Comparison of ENCODE assay signal across 8 mouse cellular contexts in genomic region chr8:84770100-84770953, GRCm38 (mm10). TPM values are rescaled to one million over a fixed set of nuclear protein-coding genes. Genes with fewer than 3 reads are reported as not detected.
DNase-seq lines count a peak whose midpoint lies in the region; ATAC-seq lines count a peak whose summit lies in the region.
"Had no signal": no experiment of that assay in that cellular context is flagged by ENCODE, and none has a peak within 500 bp of the region (broad histone marks: within the 10 kb centered on the region; RNA-seq: fewer than 3 reads in every experiment).

No protein-coding gene starts in this region.

- no peaks in the 10 kb centered on the region for H3K9me3 ChIP-seq in hindbrain, embryonic 14.5 days (ENCODE audit: control insufficient read depth, low read length)
- no peaks in the 10 kb centered on the region for H3K9me3 ChIP-seq in lung, embryonic 16.5 days (ENCODE audit: control insufficient read depth, low read length)
- H3K9me3 ChIP-seq in stomach, embryonic 16.5 days (replicated peaks; ENCODE audit: control insufficient read depth, low read length), result no peaks in the 10 kb centered on the region

- H3K27me3 ChIP-seq in hindbrain, embryonic 14.5 days (ENCODE audit: control insufficient read depth, insufficient read depth, low read length), result peaks cover 74% of the 10 kb centered on the region
- no peaks in the 10 kb centered on the region for H3K27me3 ChIP-seq in lung, embryonic 16.5 days (ENCODE audit: control insufficient read depth, insufficient read depth, low read depth, low read length)
- H3K27me3 ChIP-seq in stomach, embryonic 16.5 days (ENCODE audit: control insufficient read depth, insufficient read depth, low read length), result 0 out of 2 replicates have a peak, but pooled peaks cover 5% of the 10 kb centered on the region

- H3K4me3 ChIP-seq in hindbrain, embryonic 14.5 days (replicated peaks; ENCODE audit: low read length), result peak overlapping the region; percentile 27
- 0 out of 2 replicates have a peak overlapping the region, but pooled peaks have one; percentile 12 for H3K4me3 ChIP-seq in lung, embryonic 16.5 days (ENCODE audit: low read length)
- peak overlapping the region; percentile 31; the same call in 1 of the 2 replicates for H3K4me3 ChIP-seq in stomach, embryonic 16.5 days (replicated peaks; ENCODE audit: low read length)

- peak; percentile 77 to 85 for DNase-seq in lung, adult 18-20 months
- no peak for DNase-seq in lung, postnatal 14 days
- DNase-seq in hindbrain, embryonic 14.5 days (ENCODE audit: low spot score), result no peak
- DNase-seq in T-cell, adult 2 months (ENCODE audit: low spot score), result no peak
- no peak for DNase-seq in heart, postnatal 10 days

- intact Hi-C loops in heart, postnatal 10 days (cut with DNase I), result no loop called here

- ATAC-seq in hindbrain, embryonic 14.5 days (ENCODE audit: low FRiP score), result no peak
- peak; percentile 34 for ATAC-seq in lung, embryonic 16.5 days (ENCODE audit: low read depth)
- peak; percentile 43; the same call in 1 of the 2 replicates for ATAC-seq in stomach, embryonic 16.5 days (ENCODE audit: insufficient read depth, low FRiP score)

- peaks cover 21% of the 10 kb centered on the region for H3K4me1 ChIP-seq in hindbrain, embryonic 14.5 days (replicated peaks; ENCODE audit: control insufficient read depth, insufficient read depth, low read length)
- peaks cover 61% of the 10 kb centered on the region for H3K4me1 ChIP-seq in lung, embryonic 16.5 days (replicated peaks; ENCODE audit: control insufficient read depth, insufficient read depth, low read length)
- H3K4me1 ChIP-seq in stomach, embryonic 16.5 days (ENCODE audit: control insufficient read depth, insufficient read depth, low read length), result peaks cover 57% of the 10 kb centered on the region

- WGBS in hindbrain, embryonic 14.5 days, result 34% methylated on average over 12 of the region's 12 CpGs
- WGBS in lung, embryonic 16.5 days, result 41% methylated on average over 12 of the region's 12 CpGs
- WGBS in stomach, embryonic 16.5 days, result 42% methylated on average over 12 of the region's 12 CpGs

- H3K36me3 ChIP-seq in hindbrain, embryonic 14.5 days (replicated peaks; ENCODE audit: control insufficient read depth, insufficient read depth), result no peaks in the 10 kb centered on the region
- H3K36me3 ChIP-seq in lung, embryonic 16.5 days (ENCODE audit: control insufficient read depth, insufficient read depth, low read length), result peaks cover 11% of the 10 kb centered on the region
- H3K36me3 ChIP-seq in stomach, embryonic 16.5 days (ENCODE audit: control insufficient read depth, insufficient read depth, low read length), result no peaks in the 10 kb centered on the region

- peak overlapping the region; percentile 23; the same call in 1 of the 2 replicates for H3K27ac ChIP-seq in hindbrain, embryonic 14.5 days
- H3K27ac ChIP-seq in lung, embryonic 16.5 days (ENCODE audit: low read length), result peak overlapping the region; percentile 92
- H3K27ac ChIP-seq in stomach, embryonic 16.5 days (ENCODE audit: low read length), result peak overlapping the region; percentile 90

- H3K4me2 ChIP-seq in hindbrain, embryonic 14.5 days (replicated peaks), result peak overlapping the region; percentile 48
- H3K4me2 ChIP-seq in lung, embryonic 16.5 days (ENCODE audit: low read depth, low read length), result peak overlapping the region; percentile 62
- peak overlapping the region; percentile 58 for H3K4me2 ChIP-seq in stomach, embryonic 16.5 days (ENCODE audit: low read depth, low read length)

- peak overlapping the region; percentile 53 for H3K9ac ChIP-seq in hindbrain, embryonic 14.5 days
- peak overlapping the region; percentile 56; the same call in 1 of the 2 replicates for H3K9ac ChIP-seq in lung, embryonic 16.5 days (ENCODE audit: low read length)
- H3K9ac ChIP-seq in stomach, embryonic 16.5 days (ENCODE audit: low read length), result peak overlapping the region; percentile 61; the same call in 1 of the 2 replicates

RNA-seq across cellular contexts. Expression of gene Nfix, which starts 29.8 kb away (rescaled TPM):
- polyA plus RNA-seq in hindbrain, embryonic 14.5 days (2014; fragmentation: Nextera tagmentation; extraction: Ambion mirVana), result 78.8 and 82.4 TPM in 2 replicates
- polyA plus RNA-seq in lung, embryonic 16.5 days (2015; fragmentation: Nextera tagmentation; extraction: Ambion mirVana), result 43.9 and 44.6 TPM in 2 replicates
- polyA plus RNA-seq in stomach, embryonic 16.5 days (2015; fragmentation: Nextera tagmentation; extraction: Ambion mirVana), result 36.5 and 37.8 TPM in 2 replicates
- 100 to 1,000 TPM; 256 to 266 TPM for total RNA-seq in heart, postnatal 10 days (2021)

RNA-seq across cellular contexts. Expression of gene G430095P16Rik, which starts 47.5 kb away (rescaled TPM):
- 0.55 and 0.71 TPM in 2 replicates for polyA plus RNA-seq in hindbrain, embryonic 14.5 days (2014; fragmentation: Nextera tagmentation; extraction: Ambion mirVana)
- 3.1 and 3.7 TPM in 2 replicates for polyA plus RNA-seq in lung, embryonic 16.5 days (2015; fragmentation: Nextera tagmentation; extraction: Ambion mirVana)
- polyA plus RNA-seq in stomach, embryonic 16.5 days (2015; fragmentation: Nextera tagmentation; extraction: Ambion mirVana), result 3.2 and 4.1 TPM in 2 replicates
- total RNA-seq in heart, postnatal 10 days (2021), result under 1 TPM; 0.50 to 0.89 TPM
- total RNA-seq: left cerebral cortex, postnatal 36 days had no signal

RNA-seq across cellular contexts. Expression of gene Dand5, which starts 52.3 kb away (rescaled TPM):
- 13.5 and 14.6 TPM in 2 replicates for polyA plus RNA-seq in hindbrain, embryonic 14.5 days (2014; fragmentation: Nextera tagmentation; extraction: Ambion mirVana)
- polyA plus RNA-seq in lung, embryonic 16.5 days (2015; fragmentation: Nextera tagmentation; extraction: Ambion mirVana), result 6.3 and 6.5 TPM in 2 replicates
- polyA plus RNA-seq in stomach, embryonic 16.5 days (2015; fragmentation: Nextera tagmentation; extraction: Ambion mirVana), result 6.0 and 7.2 TPM in 2 replicates
- 1 to 10 TPM; 3.1 to 3.8 TPM for total RNA-seq in heart, postnatal 10 days (2021)

Comparison
In these comparisons a context has a peak if more than half of its experiments do, and no peak if none do; other contexts are left out.
1. DNase-seq: peak in lung, adult 18-20 months (2 of 2); none in lung, postnatal 14 days (single experiment), hindbrain, embryonic 14.5 days (single experiment), T-cell, adult 2 months (single experiment) and heart, postnatal 10 days (0 of 2).
2. H3K27ac ChIP-seq: peak in every context shown above with its lines; median percentile 92 in lung, embryonic 16.5 days; 90 in stomach, embryonic 16.5 days; 23 in hindbrain, embryonic 14.5 days.
3. Peak in every context shown above with its lines, with median percentiles within 50 percentile points of each other: H3K4me2 ChIP-seq, H3K4me3 ChIP-seq and H3K9ac ChIP-seq.